Mouse (Mus musculus) lung, adult 2 months (tissue): ENCODE data around the gene Crxos.

Source experiments
- CTCF ChIP-seq: fragments of 200-500 bp; IDR thresholded peaks from 2 replicates; pipeline ENCODE4 v1.5.1; 2011; ENCODE audit warnings: mild to moderate bottlenecking, low read length, control low read depth; ENCODE audit not compliant: insufficient read depth
- POLR2A ChIP-seq: fragments of 200-500 bp; IDR thresholded peaks from 2 replicates; pipeline ENCODE4 v1.6.1; 2011; ENCODE audit warnings: low read depth, mild to moderate bottlenecking, control low read depth, low read length, borderline replicate concordance; ENCODE audit errors: extremely low read depth

- TF ChIP-seq CTCF, result peak; percentile 74
- no peak for TF ChIP-seq POLR2A
These were observed 29.8 kb downstream of the Crxos start for GRCm38 (mm10) chr7:15912183-15912582.
